Mouse (Mus musculus): ENCODE data around the gene Gm21976.

DNA sequence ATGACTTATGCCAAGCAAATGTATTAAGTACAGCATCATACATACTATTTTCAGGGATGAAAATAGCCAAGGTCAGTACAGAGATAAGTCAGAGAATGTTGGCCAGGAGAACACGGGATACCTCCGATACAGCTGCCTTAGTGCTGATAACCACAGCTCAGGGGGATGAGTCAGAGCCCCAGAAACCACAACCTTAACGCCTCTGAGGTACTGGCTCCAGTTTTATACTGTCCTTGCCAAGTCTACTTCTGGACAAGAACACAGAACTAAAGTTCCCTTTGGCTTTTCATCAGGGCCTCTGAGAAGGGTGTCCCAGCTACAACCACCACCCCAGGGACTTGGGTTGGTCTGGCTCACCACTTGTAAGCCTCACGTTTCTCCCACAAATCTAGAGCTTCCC lies 4.0 kb upstream of the Gm21976 start:
- no peak for TF ChIP-seq CTCF (IDR thresholded peaks at IDR 0.05; ENCODE audit: low read depth)
- TF ChIP-seq EP300 (IDR thresholded peaks at IDR 0.05; ENCODE audit: low read depth): no peak; the same call in 1 of the 2 replicates

Data from heart, postnatal 0 days (tissue).